Mouse (Mus musculus) urinary bladder, postnatal 25 days (tissue): ENCODE measurements around the gene Gcn1l1.

ENCODE experiments used
- DNase-seq: peaks from one replicate; pipeline ENCODE4 v3.0.0; 2022; ENCODE audit warnings: low spot score

Gcn1l1 gene

DNA sequence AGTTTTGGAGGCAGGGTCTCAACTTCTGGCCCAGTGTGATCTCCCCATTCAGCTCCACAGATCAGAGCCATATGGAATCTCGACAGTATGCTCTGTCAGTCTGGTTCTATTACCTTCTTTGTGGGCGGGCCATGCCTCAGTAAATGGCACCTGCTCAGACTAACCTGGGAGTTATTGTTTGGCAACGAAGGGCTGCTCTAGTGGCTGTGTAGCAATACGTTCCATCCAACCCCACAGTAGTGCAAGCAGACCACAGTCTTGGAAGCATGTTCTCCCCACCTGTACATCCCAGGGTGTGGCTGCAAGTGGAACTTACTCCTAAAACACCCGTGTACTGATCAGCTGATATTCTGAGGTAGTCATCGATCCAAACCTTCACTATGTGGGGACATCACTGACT, 91.6 kb downstream of the Gcn1l1 start:
- DNase-seq, result no peak

DNA sequence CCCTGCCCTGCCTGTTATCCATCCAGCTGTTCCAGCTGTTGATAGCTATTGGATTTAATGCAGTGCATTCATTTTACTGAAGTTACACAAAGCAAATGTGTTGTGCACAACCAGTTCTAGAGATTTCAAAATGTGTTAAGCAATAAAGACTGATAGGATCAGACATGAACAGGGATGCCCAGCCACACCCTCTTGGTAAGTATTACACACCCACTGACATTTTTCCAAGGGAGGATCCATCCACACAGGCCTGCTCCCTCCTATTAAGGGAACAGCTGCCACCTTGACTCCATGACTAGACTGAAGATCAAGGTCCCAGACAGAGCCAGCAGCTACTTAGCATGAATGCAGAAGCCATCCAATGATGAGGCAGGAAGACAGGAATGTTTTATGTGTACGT, 92.2 kb downstream of the Gcn1l1 start:
- DNase-seq, result no peak

DNA sequence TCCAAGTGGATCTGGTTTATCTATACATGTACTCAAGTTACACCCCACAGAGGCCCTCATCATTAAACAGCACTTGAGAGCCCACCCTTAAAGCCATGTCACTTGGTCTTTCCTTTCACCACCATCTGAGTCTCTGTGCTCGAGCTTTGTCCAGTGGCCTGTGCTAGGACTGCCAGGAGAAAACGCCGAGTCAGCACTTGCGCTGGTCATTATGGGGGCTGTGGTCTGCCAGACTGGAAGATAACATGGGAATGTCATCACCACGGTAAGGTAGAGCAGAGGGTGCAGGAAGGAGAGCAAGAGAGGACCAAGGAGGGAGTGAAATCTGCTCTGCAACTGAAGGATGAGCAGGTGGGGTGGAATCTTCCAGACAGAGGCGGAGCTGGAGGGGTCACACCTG, 93.3 kb downstream of the Gcn1l1 start:
- DNase-seq, result no peak

GRCm38 (mm10) chr5:115662658-115663057, 97.6 kb downstream of the Gcn1l1 start:
- DNase-seq, result no peak

DNA sequence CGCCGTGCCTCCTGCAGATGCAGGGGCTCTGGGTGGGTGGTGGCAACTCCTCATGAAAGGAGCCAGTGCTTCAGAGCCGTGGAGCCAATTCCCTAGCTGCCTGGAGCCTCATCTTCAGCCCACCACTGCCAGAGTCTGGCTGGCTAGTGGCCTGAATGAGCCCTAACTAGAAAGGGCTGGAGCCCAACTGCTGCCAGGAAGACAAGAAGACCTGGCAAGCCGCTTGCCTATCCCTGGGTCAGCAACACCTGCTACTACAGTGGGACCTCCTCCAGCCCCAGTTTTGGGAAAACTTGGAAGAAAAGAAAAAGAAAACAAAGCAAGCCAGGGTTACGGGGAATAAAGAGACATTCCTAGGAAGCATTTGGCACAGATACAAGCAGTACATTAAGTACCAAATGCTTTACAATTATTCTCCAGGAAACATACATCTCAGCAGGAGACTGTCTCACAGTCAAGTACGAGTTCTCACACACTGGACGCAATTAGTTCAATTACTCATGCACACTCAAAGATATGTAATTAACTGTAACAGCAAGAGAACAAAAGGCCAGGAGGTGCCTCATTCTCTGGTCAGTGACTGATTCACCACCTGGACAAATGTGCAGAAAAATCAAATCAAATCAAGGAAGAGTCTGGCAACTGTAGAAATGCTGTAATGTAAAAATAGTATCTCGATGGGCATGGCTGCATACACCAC, 101.5 kb downstream of the Gcn1l1 start:
- no peak for DNase-seq

GRCm38 (mm10) chr5:115667210-115667609, 102.2 kb downstream of the Gcn1l1 start:
- no peak for DNase-seq

- DNase-seq, result no peak
Observed at GRCm38 (mm10) chr5:115667894-115668293, 102.8 kb downstream of the Gcn1l1 start.

GRCm38 (mm10) chr5:115668986-115669385, 103.9 kb downstream of the Gcn1l1 start:
- no peak for DNase-seq

DNA sequence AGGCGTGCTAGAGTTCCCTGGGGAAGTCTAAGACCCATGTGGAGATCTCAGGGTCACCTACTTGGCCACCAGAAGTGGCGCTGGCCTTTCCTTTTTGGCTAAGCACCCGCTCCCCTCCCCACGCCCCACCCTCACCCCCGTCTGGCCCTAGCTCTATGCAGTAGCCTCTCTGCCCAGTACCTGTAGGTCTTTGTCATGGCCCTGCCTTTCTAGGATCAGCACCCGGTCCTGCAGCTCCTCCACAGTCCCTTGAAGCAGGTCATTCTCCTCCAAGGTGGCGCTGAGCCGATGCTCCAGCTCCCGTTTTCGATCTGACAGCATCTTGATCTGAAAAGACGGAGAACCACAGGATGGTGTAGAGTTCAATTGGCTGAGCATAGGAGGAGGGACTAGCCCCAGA, 104.9 kb downstream of the Gcn1l1 start:
- no peak for DNase-seq

DNA sequence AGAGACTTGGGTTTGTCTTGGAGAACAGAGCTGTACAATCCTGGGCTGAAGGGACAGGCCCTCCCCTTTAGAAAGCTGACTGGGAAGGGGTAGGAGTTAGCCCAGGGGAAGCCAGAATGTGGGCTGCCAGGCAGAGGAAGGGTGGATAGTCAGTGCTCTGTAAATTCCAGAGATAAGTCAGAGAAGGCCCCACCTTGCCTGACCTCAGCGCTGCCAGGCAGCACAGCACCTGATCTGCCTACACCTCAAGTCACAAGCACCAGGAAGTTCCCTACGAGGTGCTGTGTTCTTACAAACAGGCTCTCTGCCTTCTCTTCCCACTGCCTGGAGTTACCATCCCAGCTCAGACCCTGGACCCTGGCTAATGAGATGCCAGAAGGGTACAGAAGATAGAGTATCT, 105.4 kb downstream of the Gcn1l1 start:
- no peak for DNase-seq

GRCm38 (mm10) chr5:115671846-115672245, 106.8 kb downstream of the Gcn1l1 start:
- DNase-seq, result no peak
